ENCODE assay signal across 9 mouse cellular contexts in the genomic region with DNA sequence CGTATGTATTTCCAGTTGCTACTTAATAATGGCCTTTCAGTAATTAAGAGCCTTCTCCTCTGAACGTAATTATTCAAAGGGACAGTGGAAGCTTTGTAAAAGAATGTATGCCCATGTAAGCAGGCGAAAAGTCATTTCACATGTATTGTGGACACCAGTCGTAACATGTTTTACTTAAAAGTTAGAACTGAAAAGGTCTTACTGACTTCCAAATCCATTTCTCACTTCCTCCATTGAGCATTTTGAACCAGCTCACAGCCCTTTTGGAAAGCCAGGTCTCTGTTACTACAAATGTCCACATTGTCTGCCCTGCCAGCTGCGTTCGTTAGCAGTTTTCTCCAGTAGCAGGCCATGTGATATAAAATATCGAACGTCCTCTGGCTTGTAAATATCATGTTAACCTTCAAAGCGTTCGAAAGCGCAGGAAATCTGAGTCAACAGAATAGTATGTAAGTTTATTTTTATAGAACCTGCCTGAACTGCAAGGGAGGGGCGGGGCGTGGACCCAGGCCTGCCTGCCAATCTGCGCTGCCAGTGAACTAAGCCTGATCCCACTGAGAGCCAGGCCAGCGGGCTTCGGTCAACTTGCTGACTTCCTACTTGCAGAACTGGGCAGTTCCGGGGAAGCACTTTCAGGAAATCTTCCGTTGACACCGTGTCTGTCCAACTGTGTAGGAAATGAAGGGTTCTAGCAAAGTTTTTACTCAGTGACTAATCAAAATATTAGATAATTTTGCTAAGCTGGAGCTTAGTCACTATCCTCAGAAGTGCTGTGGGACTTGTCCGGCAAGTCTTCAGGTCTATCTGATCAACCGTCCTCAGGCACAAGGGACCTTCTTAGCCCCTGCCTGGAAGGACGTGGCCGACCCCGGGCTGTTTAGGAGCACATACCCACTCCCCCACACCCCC. TPM values are rescaled to one million over a fixed set of nuclear protein-coding genes. Genes with fewer than 3 reads are reported as not detected.
DNase-seq lines count a peak whose midpoint lies in the region; ATAC-seq and TF ChIP-seq lines count a peak whose summit lies in the region.
"Had no signal": no experiment of that assay in that cellular context is flagged by ENCODE, and none has a peak within 500 bp of the region (broad histone marks: within the 10 kb centered on the region; RNA-seq: fewer than 3 reads in every experiment).

No protein-coding gene starts in this region.

- H3K9me3 ChIP-seq in heart, postnatal 0 days (replicated peaks; ENCODE audit: control insufficient read depth, low read length) = no peaks in the 10 kb centered on the region
- no peaks in the 10 kb centered on the region for H3K9me3 ChIP-seq in limb, embryonic 15.5 days
- H3K9me3 ChIP-seq in forebrain, embryonic 13.5 days (replicated peaks) = no peaks in the 10 kb centered on the region
- H3K9me3 ChIP-seq: G1E had no signal

- H3K27ac ChIP-seq in heart, postnatal 0 days (ENCODE audit: low read depth) = 0 out of 2 replicates have a peak overlapping the region, but pooled peaks have one; percentile 1
- peak overlapping the region; percentile 23; the same call in 1 of the 2 replicates for H3K27ac ChIP-seq in limb, embryonic 15.5 days
- H3K27ac ChIP-seq in forebrain, embryonic 13.5 days = no peak overlapping the region

- H3K4me2 ChIP-seq in heart, postnatal 0 days (ENCODE audit: low read depth, low read length) = peak overlapping the region; percentile 6; the same call in 1 of the 2 replicates
- H3K4me2 ChIP-seq in limb, embryonic 15.5 days = peak overlapping the region; percentile 17; the same call in 1 of the 2 replicates
- H3K4me2 ChIP-seq in forebrain, embryonic 13.5 days = no peak overlapping the region

- no peak; the same call in 1 of the 2 replicates for ATAC-seq in heart, postnatal 0 days (ENCODE audit: insufficient read depth, low read depth)
- peak; percentile 63; the same call in 1 of the 2 replicates for ATAC-seq in limb, embryonic 15.5 days (ENCODE audit: insufficient number of reproducible peaks, low FRiP score, low TSS enrichment, low read depth)
- ATAC-seq in forebrain, embryonic 13.5 days = no peak

- WGBS in heart, postnatal 0 days = 59% methylated on average over 24 of the region's 24 CpGs
- 36% methylated on average over 24 of the region's 24 CpGs for WGBS in limb, embryonic 15.5 days
- WGBS in forebrain, embryonic 13.5 days = 81% methylated on average over 24 of the region's 24 CpGs

- no peaks in the 10 kb centered on the region for H3K36me3 ChIP-seq in heart, postnatal 0 days (replicated peaks; ENCODE audit: control insufficient read depth, insufficient read depth, low read length)
- no peaks in the 10 kb centered on the region for H3K36me3 ChIP-seq in limb, embryonic 15.5 days
- H3K36me3 ChIP-seq in forebrain, embryonic 13.5 days (ENCODE audit: poor library complexity, severe bottlenecking) = no peaks in the 10 kb centered on the region
- H3K36me3 ChIP-seq: G1E had no signal

- no peak overlapping the region for H3K9ac ChIP-seq in heart, postnatal 0 days (replicated peaks; ENCODE audit: low read depth, low read length)
- no peak overlapping the region for H3K9ac ChIP-seq in limb, embryonic 15.5 days
- H3K9ac ChIP-seq in forebrain, embryonic 13.5 days = no peak overlapping the region

- H3K27me3 ChIP-seq in heart, postnatal 0 days (ENCODE audit: control insufficient read depth, insufficient read depth, low read length) = no peaks in the 10 kb centered on the region
- H3K27me3 ChIP-seq in limb, embryonic 15.5 days = no peaks in the 10 kb centered on the region
- no peaks in the 10 kb centered on the region for H3K27me3 ChIP-seq in forebrain, embryonic 13.5 days

- peak; percentile 50 to 55 for DNase-seq in thymus, adult 18-20 months
- no peak for DNase-seq in thymus, postnatal 10 days (ENCODE audit: low spot score in 2 of 2)
- peak; percentile 10 for DNase-seq in heart, postnatal 0 days (ENCODE audit: low spot score)
- DNase-seq in urinary bladder, adult 2 months (ENCODE audit: low spot score) = peak; percentile 56
- DNase-seq in cerebellum, postnatal 10 days = no peak
- DNase-seq in natural killer cell, adult 2 months (ENCODE audit: low spot score in 2 of 2) = no peak

- no peak for TF ChIP-seq CTCF in heart, postnatal 0 days (IDR thresholded peaks at IDR 0.05; ENCODE audit: low read depth)

- no peak for TF ChIP-seq EP300 in heart, postnatal 0 days (IDR thresholded peaks at IDR 0.05; ENCODE audit: low read depth)

- H3K4me3 ChIP-seq in heart, postnatal 0 days (ENCODE audit: low read depth, low read length) = no peak overlapping the region
- no peak overlapping the region for H3K4me3 ChIP-seq in limb, embryonic 15.5 days
- no peak overlapping the region for H3K4me3 ChIP-seq in forebrain, embryonic 13.5 days

- no peaks in the 10 kb centered on the region for H3K4me1 ChIP-seq in heart, postnatal 0 days (ENCODE audit: control insufficient read depth, insufficient read depth)
- peaks cover 9% of the 10 kb centered on the region; the same call in 1 of the 2 replicates for H3K4me1 ChIP-seq in limb, embryonic 15.5 days
- no peaks in the 10 kb centered on the region for H3K4me1 ChIP-seq in forebrain, embryonic 13.5 days

RNA-seq across cellular contexts. Expression of a gene that starts 9.5 kb away (rescaled TPM):
- 0.12 and 0.50 TPM in 2 replicates for total RNA-seq in heart, postnatal 0 days (2014; rRNA removed; ENCODE audit: low replicate concordance)
- polyA plus RNA-seq in heart, postnatal 0 days (2015; fragmentation: Nextera tagmentation; extraction: Ambion mirVana) = 0.14 and 0.21 TPM in 2 replicates
- polyA plus RNA-seq in limb, embryonic 15.5 days (2015; fragmentation: Nextera tagmentation; extraction: Ambion mirVana) = 0.82 and 0.87 TPM in 2 replicates
- 3.7 and 4.9 TPM in 2 replicates for polyA plus RNA-seq in urinary bladder, adult 2 months (2012; rRNA removed)
- polyA plus RNA-seq in forebrain, embryonic 13.5 days (2015; fragmentation: Nextera tagmentation; extraction: Ambion mirVana) = 0.04 TPM in 1 of 2 replicates, not detected in the other
- polyA plus RNA-seq: G1E had no signal

Comparison
In these comparisons a context has a peak if more than half of its experiments do, and no peak if none do; other contexts are left out.
1. DNase-seq: peak in thymus, adult 18-20 months (2 of 2), heart, postnatal 0 days (single experiment) and urinary bladder, adult 2 months (single experiment); none in thymus, postnatal 10 days (0 of 2), cerebellum, postnatal 10 days (0 of 2) and natural killer cell, adult 2 months (0 of 2).